In genomic region chr10:18408635-18409034, GRCm38 (mm10) we compare ENCODE assay signal across 9 mouse cellular contexts.
DNase-seq lines count a peak whose midpoint lies in the region; ATAC-seq lines count a peak whose summit lies in the region.
"Had no signal": no experiment of that assay in that cellular context is flagged by ENCODE, and none has a peak within 500 bp of the region (broad histone marks: within the 10 kb centered on the region; RNA-seq: fewer than 3 reads in every experiment).

No protein-coding gene starts in this region.

- peak overlapping the region; percentile 49 for H3K4me3 ChIP-seq in kidney, embryonic 15.5 days (replicated peaks)
- peak overlapping the region; percentile 65 for H3K4me3 ChIP-seq in forebrain, embryonic 10.5 days
- H3K4me3 ChIP-seq in intestine, embryonic 14.5 days (ENCODE audit: low read depth, low read length), result peak overlapping the region; percentile 53
- H3K4me3 ChIP-seq in neural tube, embryonic 12.5 days, result peak overlapping the region; percentile 56

- no peak for DNase-seq in kidney, postnatal 10 days
- no peak for DNase-seq in forebrain, embryonic 10.5 days (ENCODE audit: extremely low spot score, low spot score)
- DNase-seq in intestine, embryonic 14.5 days (ENCODE audit: low spot score), result no peak
- no peak for DNase-seq in adrenal gland, postnatal 4 days (ENCODE audit: low spot score in 2 of 2)
- DNase-seq in cerebellum, postnatal 36 days, result no peak
- no peak for DNase-seq in layer of hippocampus, adult 8-10 months (ENCODE audit: low spot score in 2 of 2)
- DNase-seq: kidney, adult 8-10 months had no signal

- no peaks in the 10 kb centered on the region for H3K9me3 ChIP-seq in kidney, embryonic 15.5 days (replicated peaks)
- H3K9me3 ChIP-seq in forebrain, embryonic 10.5 days, result no peaks in the 10 kb centered on the region
- H3K9me3 ChIP-seq in intestine, embryonic 14.5 days (ENCODE audit: control insufficient read depth, low read length), result no peaks in the 10 kb centered on the region
- H3K9me3 ChIP-seq in neural tube, embryonic 12.5 days, result no peaks in the 10 kb centered on the region

- no peaks in the 10 kb centered on the region for H3K27me3 ChIP-seq in kidney, embryonic 15.5 days
- peaks cover 12% of the 10 kb centered on the region for H3K27me3 ChIP-seq in forebrain, embryonic 10.5 days (ENCODE audit: poor library complexity, severe bottlenecking)
- H3K27me3 ChIP-seq in intestine, embryonic 14.5 days (replicated peaks; ENCODE audit: control insufficient read depth, insufficient read depth, low read length), result no peaks in the 10 kb centered on the region
- H3K27me3 ChIP-seq in neural tube, embryonic 12.5 days (replicated peaks), result no peaks in the 10 kb centered on the region

- peak overlapping the region; percentile 52; the same call in 1 of the 2 replicates for H3K9ac ChIP-seq in kidney, embryonic 15.5 days
- H3K9ac ChIP-seq in intestine, embryonic 14.5 days (ENCODE audit: low read length), result peak overlapping the region; percentile 44; the same call in 1 of the 2 replicates
- H3K9ac ChIP-seq in neural tube, embryonic 12.5 days, result peak overlapping the region; percentile 64

- WGBS in kidney, embryonic 15.5 days, result 26% methylated on average over 9 of the region's 9 CpGs
- WGBS in forebrain, embryonic 10.5 days, result 25% methylated on average over 9 of the region's 9 CpGs
- WGBS in intestine, embryonic 14.5 days, result 34% methylated on average over 9 of the region's 9 CpGs
- WGBS in neural tube, embryonic 12.5 days, result 20% methylated on average over 9 of the region's 9 CpGs

- H3K4me2 ChIP-seq in kidney, embryonic 15.5 days, result peak overlapping the region; percentile 76
- H3K4me2 ChIP-seq in intestine, embryonic 14.5 days (ENCODE audit: low read length), result peak overlapping the region; percentile 63
- peak overlapping the region; percentile 76 for H3K4me2 ChIP-seq in neural tube, embryonic 12.5 days (replicated peaks)

- peaks cover 52% of the 10 kb centered on the region for H3K4me1 ChIP-seq in kidney, embryonic 15.5 days
- H3K4me1 ChIP-seq in forebrain, embryonic 10.5 days, result peaks cover 73% of the 10 kb centered on the region
- H3K4me1 ChIP-seq in intestine, embryonic 14.5 days (replicated peaks; ENCODE audit: control insufficient read depth, insufficient read depth, low read length), result peaks cover 28% of the 10 kb centered on the region
- H3K4me1 ChIP-seq in neural tube, embryonic 12.5 days, result peaks cover 42% of the 10 kb centered on the region

- H3K36me3 ChIP-seq in kidney, embryonic 15.5 days, result no peaks in the 10 kb centered on the region
- H3K36me3 ChIP-seq in forebrain, embryonic 10.5 days (replicated peaks), result no peaks in the 10 kb centered on the region
- H3K36me3 ChIP-seq in intestine, embryonic 14.5 days (ENCODE audit: control insufficient read depth, insufficient read depth, low read length), result no peaks in the 10 kb centered on the region
- H3K36me3 ChIP-seq in neural tube, embryonic 12.5 days, result no peaks in the 10 kb centered on the region

- ATAC-seq in kidney, embryonic 15.5 days (replicated peaks; ENCODE audit: low FRiP score), result no peak
- ATAC-seq in intestine, embryonic 14.5 days (replicated peaks; ENCODE audit: low FRiP score, low TSS enrichment, low read depth), result no peak
- ATAC-seq in neural tube, embryonic 12.5 days (ENCODE audit: low FRiP score, low read depth), result 0 out of 2 replicates have a peak, but pooled peaks have one; percentile 5

- no peak overlapping the region for H3K27ac ChIP-seq in kidney, embryonic 15.5 days
- H3K27ac ChIP-seq in forebrain, embryonic 10.5 days, result peak overlapping the region; percentile 92
- H3K27ac ChIP-seq in intestine, embryonic 14.5 days (ENCODE audit: low read depth), result no peak overlapping the region
- H3K27ac ChIP-seq in neural tube, embryonic 12.5 days, result no peak overlapping the region
